Mouse (Mus musculus) stomach, postnatal 0 days (tissue): ENCODE measurements around the gene Clic5. TPM values are rescaled to one million over a fixed set of nuclear protein-coding genes. Genes with fewer than 3 reads are reported as not detected.
A peak's percentile ranks its signal among the peaks of the same experiment; 100 is the strongest.
"Not testable (repeated sequence)": the region's sequence is repeated elsewhere in the genome, so short reads cannot be mapped to it uniquely, and the experiment has no call there.

Experiments used
- ATAC-seq: fragments of 200-750 bp; cut with Nextera tagmentation; 2 replicates; pipeline ENCODE4 v1.8.0; 2017; ENCODE audit not compliant: low FRiP score, low TSS enrichment
- DNase-seq: peaks from one replicate; pipeline ENCODE4 v3.0.0-alpha.2; 2016; ENCODE audit warnings: low spot score
- H3K27ac ChIP-seq: fragments of 300-500 bp; sonication (generic); replicated peaks from 2 replicates; pipeline ENCODE4 v1.5.1; 2014; ENCODE audit warnings: mild to moderate bottlenecking, control low read depth
- H3K27me3 ChIP-seq: fragments of 300-500 bp; sonication (generic); 2 replicates; pipeline ENCODE4 v1.6.1; 2014; ENCODE audit warnings: low read length; ENCODE audit not compliant: control insufficient read depth, insufficient read depth
- H3K36me3 ChIP-seq: fragments of 300-500 bp; sonication (generic); 2 replicates; pipeline ENCODE4 v1.6.1; 2014; ENCODE audit warnings: low read length, mixed read lengths; ENCODE audit not compliant: control insufficient read depth, insufficient read depth
- H3K4me1 ChIP-seq: fragments of 300-500 bp; sonication (generic); replicated peaks from 2 replicates; pipeline ENCODE4 v1.6.1; 2014; ENCODE audit warnings: antibody characterized with exemption; ENCODE audit not compliant: control insufficient read depth, insufficient read depth
- H3K4me2 ChIP-seq: fragments of 300-500 bp; sonication (generic); replicated peaks from 2 replicates; pipeline ENCODE4 v1.6.1; 2014; ENCODE audit warnings: low read depth, mild to moderate bottlenecking, control low read depth, moderate library complexity
- H3K4me3 ChIP-seq: fragments of 300-500 bp; sonication (generic); 2 replicates; pipeline ENCODE4 v1.5.1; 2014; ENCODE audit warnings: low read depth, low read length, control low read depth
- H3K9ac ChIP-seq: fragments of 300-500 bp; sonication (generic); 2 replicates; pipeline ENCODE4 v1.6.1; 2014; ENCODE audit warnings: mild to moderate bottlenecking, low read length, control low read depth, mixed read lengths
- H3K9me3 ChIP-seq: fragments of 300-500 bp; sonication (generic); 2 replicates; pipeline ENCODE4 v1.6.1; 2016; ENCODE audit warnings: low read length; ENCODE audit not compliant: control insufficient read depth
- CTCF ChIP-seq: IDR thresholded peaks from 2 replicates; pipeline ENCODE4 v1.5.1; 2016; ENCODE audit warnings: antibody characterized with exemption, low read depth, mild to moderate bottlenecking, moderate library complexity
- EP300 ChIP-seq: optimal IDR thresholded peaks from 2 replicates; pipeline ENCODE3; 2016; ENCODE audit warnings: antibody characterized with exemption
- WGBS: fragments of 180-500 bp; shearing (Covaris S2); extraction: QIAGEN DNeasy Blood & Tissue Kit; methylation state at CpG from one replicate; pipeline ENCODE4 v1.1.7; 2014; 5-methylcytosine and 5-hydroxymethylcytosine counted together
- polyA plus RNA-seq: library from polyadenylated mRNA; unstranded; fragments of >200 nt; fragmentation: Nextera tagmentation; extraction: Ambion mirVana; gene quantifications from 2 replicates; pipeline ENCODE4 v1.2.1, GENCODE M21; 2015

Clic5 gene
- polyA plus RNA-seq, 1 experiment from 2014 or later, result 3.7 TPM

DNA sequence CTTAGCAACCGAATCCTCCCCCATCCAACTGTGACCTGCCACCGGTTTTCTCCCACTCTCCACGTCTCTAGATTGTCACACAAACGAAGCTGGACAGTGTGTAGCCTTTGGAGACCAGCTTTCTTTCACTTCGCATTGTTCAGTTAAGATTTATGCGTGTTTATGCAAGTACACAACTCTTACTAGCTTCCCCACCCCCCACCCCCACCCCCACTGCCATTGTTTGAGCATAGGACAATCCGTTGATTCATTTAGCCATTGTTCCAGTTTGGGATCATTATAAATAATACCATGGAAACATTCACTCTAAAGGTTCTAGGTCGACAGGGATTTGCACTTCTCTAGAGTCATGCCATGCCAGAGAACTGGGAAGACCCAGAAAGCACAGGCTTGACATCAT is 7.0 kb upstream of the Clic5 start:
- no peak overlapping the region for H3K4me3 ChIP-seq
- H3K9ac ChIP-seq, result no peak overlapping the region
- H3K4me2 ChIP-seq, result no peak overlapping the region
- H3K36me3 ChIP-seq, result no peaks in the 10 kb centered on the region
- H3K9me3 ChIP-seq, result no peaks in the 10 kb centered on the region
- no peaks in the 10 kb centered on the region for H3K4me1 ChIP-seq
- DNase-seq, result no peak
- H3K27me3 ChIP-seq, result no peaks in the 10 kb centered on the region
- TF ChIP-seq CTCF (no peak), EP300 (no peak)
- 66% methylated on average over 8 of the region's 8 CpGs for WGBS
- no peak overlapping the region for H3K27ac ChIP-seq
- ATAC-seq, result no peak

DNA sequence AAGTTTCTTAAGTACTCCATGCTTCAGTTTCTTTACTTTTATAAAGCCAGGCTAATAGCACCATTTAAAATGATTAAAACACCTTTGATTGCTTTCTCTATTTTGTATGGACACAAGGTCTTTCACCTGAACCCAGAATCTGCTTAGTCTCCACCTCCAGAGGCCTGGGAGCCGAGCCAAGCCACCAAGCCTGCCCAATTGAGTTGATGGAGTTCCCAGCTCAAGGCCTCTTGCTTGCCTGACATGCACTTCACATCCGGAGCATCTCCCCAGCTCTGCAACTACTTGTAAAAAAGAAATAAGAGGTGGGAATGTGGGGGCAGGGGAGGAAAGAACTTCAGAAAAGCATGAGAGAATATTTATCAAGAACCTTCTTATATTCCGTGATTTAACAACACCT is 1.5 kb upstream of the Clic5 start:
- Histone ChIP-seq H3K4me3 (no peak overlapping the region), H3K4me1 (peaks cover 2% of the 10 kb centered on the region; the same call in 1 of the 2 replicates), H3K9ac (no peak overlapping the region), H3K36me3 (no peaks in the 10 kb centered on the region), H3K9me3 (no peaks in the 10 kb centered on the region), H3K27me3 (no peaks in the 10 kb centered on the region), H3K4me2 (no peak overlapping the region), H3K27ac (no peak overlapping the region)
- TF ChIP-seq EP300, result no peak
- TF ChIP-seq CTCF, result no peak
- WGBS, result 81% methylated on average over 3 of the region's 3 CpGs
- ATAC-seq (no peak), DNase-seq (no peak)

GRCm38 (mm10) chr17:44187537-44187936 is 847 bp upstream of the Clic5 start:
- not testable (repeated sequence) for H3K27ac ChIP-seq, DNase-seq, H3K4me2 ChIP-seq, ATAC-seq, H3K27me3 ChIP-seq, H3K9ac ChIP-seq, H3K36me3 ChIP-seq, H3K4me3 ChIP-seq, H3K9me3 ChIP-seq, H3K4me1 ChIP-seq

GRCm38 (mm10) chr17:44188769-44189145 is 373 bp downstream of the Clic5 start:
- no peaks in the 10 kb centered on the region for H3K9me3 ChIP-seq
- DNase-seq, result peak; percentile 21
- peak overlapping the region; percentile 88 for H3K4me2 ChIP-seq
- no peaks in the 10 kb centered on the region for H3K27me3 ChIP-seq
- peak overlapping the region; percentile 61 for H3K9ac ChIP-seq
- TF ChIP-seq EP300 (no peak), CTCF (no peak)
- ATAC-seq, result no peak
- under 1% methylated on average over 24 of the region's 24 CpGs for WGBS
- peaks cover 2% of the 10 kb centered on the region; the same call in 1 of the 2 replicates for H3K4me1 ChIP-seq
- no peaks in the 10 kb centered on the region for H3K36me3 ChIP-seq
- peak overlapping the region; percentile 52 for H3K4me3 ChIP-seq
- 0 out of 2 replicates have a peak overlapping the region, but pooled peaks have one; percentile 30 for H3K27ac ChIP-seq

GRCm38 (mm10) chr17:44189696-44190095 is 1.3 kb downstream of the Clic5 start:
- peaks cover 2% of the 10 kb centered on the region; the same call in 1 of the 2 replicates for H3K4me1 ChIP-seq
- no peaks in the 10 kb centered on the region for H3K27me3 ChIP-seq
- H3K36me3 ChIP-seq, result no peaks in the 10 kb centered on the region
- no peaks in the 10 kb centered on the region for H3K9me3 ChIP-seq
- H3K4me3 ChIP-seq, result peak overlapping the region; percentile 23
- ATAC-seq, result peak; percentile 28; the same call in 1 of the 2 replicates
- peak overlapping the region; percentile 31; the same call in 1 of the 2 replicates for H3K9ac ChIP-seq
- H3K4me2 ChIP-seq, result peak overlapping the region; percentile 88
- H3K27ac ChIP-seq, result no peak overlapping the region
- TF ChIP-seq CTCF, result no peak
- no peak for TF ChIP-seq EP300
- peak; percentile 75 for DNase-seq
- 7% methylated on average over 11 of the region's 11 CpGs for WGBS

DNA sequence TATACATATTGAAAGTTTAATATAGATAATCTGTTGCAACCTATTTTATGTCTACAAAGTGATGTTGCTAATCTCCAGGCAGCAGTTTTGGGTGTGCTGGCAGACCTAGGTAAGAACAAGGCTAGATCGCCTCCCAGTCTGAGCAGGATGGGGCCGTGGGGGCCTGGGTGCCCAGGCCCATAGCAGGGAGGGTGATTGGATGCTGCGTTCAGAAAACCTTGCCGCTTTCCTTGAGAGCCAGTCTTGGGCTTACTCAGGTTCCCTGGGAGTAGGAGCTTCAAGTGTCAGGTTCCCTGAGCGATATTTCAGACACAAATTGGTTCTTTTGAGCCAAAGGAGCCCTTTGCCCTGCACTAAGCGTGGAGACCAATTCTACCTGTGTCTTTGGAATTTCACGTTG is 1.9 kb downstream of the Clic5 start:
- 60% methylated on average over 7 of the region's 7 CpGs for WGBS
- H3K27me3 ChIP-seq, result no peaks in the 10 kb centered on the region
- no peaks in the 10 kb centered on the region for H3K9me3 ChIP-seq
- no peaks in the 10 kb centered on the region for H3K36me3 ChIP-seq
- no peak overlapping the region for H3K27ac ChIP-seq
- H3K4me1 ChIP-seq, result peaks cover 2% of the 10 kb centered on the region; the same call in 1 of the 2 replicates
- DNase-seq (no peak), ATAC-seq (no peak)
- H3K4me3 ChIP-seq, result no peak overlapping the region
- TF ChIP-seq CTCF (no peak), EP300 (no peak)
- no peak overlapping the region for H3K9ac ChIP-seq
- H3K4me2 ChIP-seq, result no peak overlapping the region
